Mouse (Mus musculus) cerebellum, adult 2 months (tissue): Measurements from ENCODE around the gene Pbld1. TPM values are rescaled to one million over a fixed set of nuclear protein-coding genes. Genes with fewer than 3 reads are reported as not detected.

Experiments
- DNase-seq, 2 experiments: peaks; one replicate each; pipeline ENCODE4 v3.0.0; 2021
- H3K27ac ChIP-seq: fragments of 200-500 bp; 2 replicates; pipeline ENCODE4 v1.5.1; 2012; ENCODE audit warnings: low read length, control low read depth, inconsistent platforms; ENCODE audit not compliant: insufficient read depth
- H3K27me3 ChIP-seq: fragments of 200-500 bp; 2 replicates; pipeline ENCODE4 v1.6.1; 2012; ENCODE audit warnings: inconsistent platforms, mild to moderate bottlenecking, low read length, moderate library complexity; ENCODE audit not compliant: control insufficient read depth, insufficient read depth
- H3K4me1 ChIP-seq: fragments of 200-500 bp; 2 replicates; pipeline ENCODE4 v1.6.1; 2011; ENCODE audit warnings: low read length; ENCODE audit not compliant: control insufficient read depth, insufficient read depth
- H3K4me3 ChIP-seq: fragments of 200-500 bp; replicated peaks from 2 replicates; pipeline ENCODE3; 2011; ENCODE audit warnings: mild to moderate bottlenecking, low read depth, low read length, control low read depth; ENCODE audit not compliant: insufficient read depth
- CTCF ChIP-seq: fragments of 200-500 bp; IDR thresholded peaks from 2 replicates; pipeline ENCODE4 v1.5.1; 2011; ENCODE audit warnings: low read depth, mild to moderate bottlenecking, control low read depth, low read length, moderate library complexity, borderline replicate concordance; ENCODE audit not compliant: insufficient read depth
- POLR2A ChIP-seq: fragments of 200-500 bp; IDR thresholded peaks from 2 replicates; pipeline ENCODE4 v1.6.1; 2011; ENCODE audit warnings: low read length, control low read depth, borderline replicate concordance; ENCODE audit not compliant: insufficient read depth
- WGBS: fragments of 180-500 bp; shearing (Covaris S2); methylation state at CpG from one replicate; pipeline ENCODE4 v1.1.7; 2018; 5-methylcytosine and 5-hydroxymethylcytosine counted together
- polyA plus RNA-seq: library from polyadenylated mRNA; depleted of rRNA; stranded (reverse); fragments of >200 nt; gene quantifications from 2 replicates; pipeline ENCODE4 v1.2.3, GENCODE M21; 2012

Pbld1 gene
- polyA plus RNA-seq, 1 experiment = 0.47 TPM

- peak; percentile 61 to 62 for DNase-seq
- Histone ChIP-seq H3K27me3 (no peaks in the 10 kb centered on the region), H3K4me1 (peaks cover 21% of the 10 kb centered on the region), H3K27ac (peak overlapping the region; percentile 2; the same call in 1 of the 2 replicates), H3K4me3 (peak overlapping the region; percentile 5)
- TF ChIP-seq CTCF (no peak), POLR2A (no peak)
- 10% methylated on average over 26 of the region's 26 CpGs for WGBS
These were observed 30.0 kb downstream of the Pbld1 start for GRCm38 (mm10) chr10:63089758-63090571.

GRCm38 (mm10) chr10:63091915-63092314 lies 32.0 kb downstream of the Pbld1 start:
- DNase-seq = no peak
- TF ChIP-seq CTCF = no peak
- no peak for TF ChIP-seq POLR2A
- WGBS = 76% methylated on average over 7 of the region's 7 CpGs
- Histone ChIP-seq H3K4me3 (no peak overlapping the region), H3K4me1 (peaks cover 26% of the 10 kb centered on the region), H3K27ac (no peak overlapping the region), H3K27me3 (no peaks in the 10 kb centered on the region)

- TF ChIP-seq POLR2A (no peak), CTCF (no peak)
- WGBS = 13% methylated on average over 10 of the region's 10 CpGs
- DNase-seq = peak; percentile 67 to 86
- no peaks in the 10 kb centered on the region for H3K27me3 ChIP-seq
- peaks cover 26% of the 10 kb centered on the region for H3K4me1 ChIP-seq
- H3K4me3 ChIP-seq = no peak overlapping the region
- peak overlapping the region; percentile 85 for H3K27ac ChIP-seq
These were observed 32.9 kb downstream of the Pbld1 start for GRCm38 (mm10) chr10:63092616-63093550.

GRCm38 (mm10) chr10:63096757-63097156 lies 36.8 kb downstream of the Pbld1 start:
- H3K4me1 ChIP-seq = peaks cover 20% of the 10 kb centered on the region
- no peak for DNase-seq
- TF ChIP-seq CTCF (no peak), POLR2A (no peak)
- no peak overlapping the region for H3K27ac ChIP-seq
- no peak overlapping the region for H3K4me3 ChIP-seq
- H3K27me3 ChIP-seq = no peaks in the 10 kb centered on the region
- WGBS = 92% methylated on average over 2 of the region's 2 CpGs

- no peaks in the 10 kb centered on the region for H3K27me3 ChIP-seq
- no peak for DNase-seq
- no peak overlapping the region for H3K4me3 ChIP-seq
- 78% methylated on average over 12 of the region's 12 CpGs for WGBS
- H3K27ac ChIP-seq = no peak overlapping the region
- H3K4me1 ChIP-seq = peaks cover 13% of the 10 kb centered on the region
- TF ChIP-seq POLR2A (no peak), CTCF (no peak)
These were observed 38.2 kb downstream of the Pbld1 start for GRCm38 (mm10) chr10:63098191-63098590.

GRCm38 (mm10) chr10:63099521-63099920 lies 39.6 kb downstream of the Pbld1 start, which contains the start of gene Atoh7:
Gene Atoh7, plus strand, starts transcription at chr10:63099651.
- H3K4me1 ChIP-seq = peaks cover 5% of the 10 kb centered on the region; the same call in 1 of the 2 replicates
- H3K27ac ChIP-seq = peak within 1 kb of the TSS; percentile 100
- no peaks in the 10 kb centered on the region for H3K27me3 ChIP-seq
- peak; percentile 90 to 96 for DNase-seq
- peak within 1 kb of the TSS; percentile 85 for H3K4me3 ChIP-seq
- no peak for TF ChIP-seq CTCF
- TF ChIP-seq POLR2A = peak; percentile 78
- whole genome bisulfite sequencing = 4% methylated on average over 16 of the region's 16 CpGs

GRCm38 (mm10) chr10:63099941-63100562 lies 40.1 kb downstream of the Pbld1 start:
- TF ChIP-seq CTCF (no peak), POLR2A (peak; percentile 87)
- H3K27me3 ChIP-seq = no peaks in the 10 kb centered on the region
- peaks cover 4% of the 10 kb centered on the region; the same call in 1 of the 2 replicates for H3K4me1 ChIP-seq
- H3K27ac ChIP-seq = peak overlapping the region; percentile 100
- peak; percentile 92 to 94 for DNase-seq
- peak overlapping the region; percentile 85 for H3K4me3 ChIP-seq
- under 1% methylated on average over 62 of the region's 62 CpGs for WGBS
